Mouse (Mus musculus) gonadal fat pad, adult 2 months (tissue): ENCODE data around the gene Gm20903. TPM values are rescaled to one million over a fixed set of nuclear protein-coding genes. Genes with fewer than 3 reads are reported as not detected.
"Not testable (repeated sequence)": the region's sequence is repeated elsewhere in the genome, so short reads cannot be mapped to it uniquely, and the experiment has no call there.

Experiments used
- DNase-seq: peaks from one replicate; pipeline ENCODE4 v3.0.0-alpha.2; 2012; ENCODE audit warnings: low read depth
- polyA plus RNA-seq: library from polyadenylated mRNA; depleted of rRNA; stranded (reverse); fragments of >200 nt; gene quantifications from 2 replicates; pipeline ENCODE4 v1.2.3, GENCODE M21; 2012; rRNA removed

Gm20903 gene
- polyA plus RNA-seq = not detected in 2 replicates

GRCm38 (mm10) chrY:73669015-73669414, at the start of gene Gm20903:
TSS of gene Gm20903 (plus strand) at chrY:73669315.
- not testable (repeated sequence) for DNase-seq
